Mouse (Mus musculus): ENCODE results near the gene Fpr3. TPM values are rescaled to one million over a fixed set of nuclear protein-coding genes. Genes with fewer than 3 reads are reported as not detected.
A peak's percentile ranks its signal among the peaks of the same experiment; 100 is the strongest.
"Not testable (repeated sequence)": the region's sequence is repeated elsewhere in the genome, so short reads cannot be mapped to it uniquely, and the experiment has no call there.

The Fpr3 gene
- total and polyA plus RNA-seq, 2 experiments from 2014 or later = not detected

DNA sequence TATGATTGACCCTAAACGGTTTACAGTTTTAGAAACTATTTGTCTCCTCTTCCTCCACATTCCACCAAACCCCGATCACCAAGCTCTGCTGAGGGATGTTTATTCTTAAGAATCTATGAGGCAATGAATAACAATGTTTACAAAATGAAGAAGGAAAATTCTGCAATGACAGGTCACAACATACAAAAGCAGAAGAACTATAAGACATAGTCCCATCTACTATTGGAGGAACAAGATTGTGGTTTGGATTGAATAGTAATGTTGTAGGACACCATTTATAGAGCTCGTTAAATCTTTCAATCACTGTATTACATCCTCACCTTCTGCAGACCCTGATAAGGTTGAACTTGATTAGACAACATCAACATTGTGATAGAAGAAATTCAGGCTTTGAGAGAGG, 5.0 kb upstream of the Fpr3 start:
- no peak for DNase-seq
- TF ChIP-seq CTCF (IDR thresholded peaks at IDR 0.05; ENCODE audit: low read depth) = no peak
- 87% methylated on average over 3 of the region's 3 CpGs for WGBS

GRCm38 (mm10) chr17:17883840-17884239, 3.8 kb upstream of the Fpr3 start, which contains the start of gene Fpr1:
Gene Fpr1, minus strand, starts transcription at chr17:17883940.
- Histone ChIP-seq H3K36me3 (ENCODE audit: insufficient read depth) (no peaks in the 10 kb centered on the region), H3K27me3 (ENCODE audit: insufficient read depth, low read length) (no peaks in the 10 kb centered on the region), H3K4me2 (ENCODE audit: low read depth) (no peak within 1 kb of the TSS), H3K27ac (ENCODE audit: low read depth, low read length) (no peak within 1 kb of the TSS), H3K9me3 (ENCODE audit: low read length) (no peaks in the 10 kb centered on the region), H3K9ac (no peak within 1 kb of the TSS), H3K4me3 (ENCODE audit: low read depth, low read length) (no peak within 1 kb of the TSS), H3K4me1 (ENCODE audit: insufficient read depth) (no peaks in the 10 kb centered on the region)
- WGBS = 53% methylated on average over 1 of the region's 1 CpGs
- DNase-seq = no peak
- no peak for ATAC-seq
- TF ChIP-seq CTCF (IDR thresholded peaks at IDR 0.05; ENCODE audit: low read depth) = no peak

More for the DNA sequence above, 5.0 kb upstream of the Fpr3 start:
- H3K4me3 ChIP-seq (ENCODE audit: low read depth, low read length) = no peak overlapping the region
- H3K4me1 ChIP-seq (ENCODE audit: insufficient read depth) = no peaks in the 10 kb centered on the region
- H3K4me2 ChIP-seq (ENCODE audit: low read depth) = no peak overlapping the region
- H3K9ac ChIP-seq = no peak overlapping the region
- H3K36me3 ChIP-seq (ENCODE audit: insufficient read depth) = no peaks in the 10 kb centered on the region
- no peak for ATAC-seq
- H3K27ac ChIP-seq (ENCODE audit: low read depth, low read length) = no peak overlapping the region
- no peaks in the 10 kb centered on the region for H3K9me3 ChIP-seq (ENCODE audit: low read length)
- no peaks in the 10 kb centered on the region for H3K27me3 ChIP-seq (ENCODE audit: insufficient read depth, low read length)

DNA sequence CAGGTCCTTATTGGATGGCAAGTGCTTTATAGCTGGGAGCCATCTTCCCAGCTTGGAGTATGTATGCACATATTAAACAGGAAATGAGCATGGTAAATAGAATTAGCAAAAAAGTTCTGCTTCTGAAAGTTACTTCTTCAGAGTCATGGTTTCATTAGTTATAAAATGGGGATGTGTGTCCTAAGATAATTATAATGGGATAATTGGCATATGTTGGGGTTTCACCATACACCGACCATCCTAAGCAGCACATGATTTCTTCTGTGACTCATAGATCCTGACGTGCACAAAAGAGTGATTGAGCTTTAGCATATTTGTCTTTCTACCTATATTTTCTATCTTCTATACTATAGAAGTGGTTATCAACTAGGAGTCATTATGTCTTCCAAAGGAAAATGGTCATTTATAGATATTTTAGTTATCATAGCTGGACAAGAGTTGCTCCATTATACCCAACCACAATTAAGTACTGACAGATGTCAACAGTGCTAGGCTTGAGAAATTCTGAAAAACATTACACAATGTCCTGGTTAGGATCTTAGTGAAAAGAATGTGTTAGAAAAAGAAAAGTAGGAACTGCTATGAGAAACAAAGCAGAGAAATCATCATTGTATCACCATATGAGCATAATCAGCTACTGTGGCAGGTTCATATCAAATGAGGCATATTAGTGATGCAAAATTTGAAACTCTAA, 2.2 kb downstream of the Fpr3 start:
- no peak for TF ChIP-seq CTCF (IDR thresholded peaks at IDR 0.05; ENCODE audit: low read depth)
- DNase-seq (no peak), ATAC-seq (no peak)
- Histone ChIP-seq H3K4me3 (ENCODE audit: low read depth, low read length) (no peak overlapping the region), H3K4me1 (ENCODE audit: insufficient read depth) (no peaks in the 10 kb centered on the region), H3K9me3 (ENCODE audit: low read length) (no peaks in the 10 kb centered on the region), H3K27ac (ENCODE audit: low read depth, low read length) (no peak overlapping the region), H3K27me3 (ENCODE audit: insufficient read depth, low read length) (no peaks in the 10 kb centered on the region), H3K4me2 (ENCODE audit: low read depth) (no peak overlapping the region), H3K9ac (no peak overlapping the region), H3K36me3 (ENCODE audit: insufficient read depth) (no peaks in the 10 kb centered on the region)
- WGBS = 91% methylated on average over 2 of the region's 2 CpGs

DNA sequence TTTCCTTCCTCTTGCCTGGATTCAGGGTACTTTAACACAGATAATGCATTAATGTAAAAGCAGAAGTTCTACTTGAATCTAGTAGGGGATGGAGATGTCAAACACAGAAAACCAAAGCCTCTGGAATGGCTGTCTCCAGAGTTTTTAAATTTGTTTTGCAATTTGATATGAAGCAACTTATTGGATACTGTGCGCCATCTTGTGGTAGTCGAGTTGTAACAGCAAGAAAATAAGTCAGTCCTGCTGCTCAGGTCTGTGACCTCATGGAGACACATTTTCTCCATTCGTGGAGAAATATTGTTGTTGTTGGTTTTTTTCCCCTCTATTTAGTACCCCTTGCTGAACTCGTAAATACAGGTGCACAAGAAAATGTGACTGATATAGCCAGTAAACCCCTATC, 8.4 kb downstream of the Fpr3 start:
- Histone ChIP-seq H3K27ac (ENCODE audit: low read depth, low read length) (no peak overlapping the region), H3K4me1 (ENCODE audit: insufficient read depth) (no peaks in the 10 kb centered on the region), H3K4me3 (ENCODE audit: low read depth, low read length) (no peak overlapping the region), H3K27me3 (ENCODE audit: insufficient read depth, low read length) (no peaks in the 10 kb centered on the region), H3K9ac (no peak overlapping the region), H3K4me2 (ENCODE audit: low read depth) (no peak overlapping the region), H3K9me3 (ENCODE audit: low read length) (no peaks in the 10 kb centered on the region), H3K36me3 (ENCODE audit: insufficient read depth) (no peaks in the 10 kb centered on the region)
- peak; percentile 23; the same call in 1 of the 2 replicates for ATAC-seq
- DNase-seq = peak; percentile 82
- WGBS = 2% methylated on average over 4 of the region's 4 CpGs
- peak; percentile 77 for TF ChIP-seq CTCF (IDR thresholded peaks at IDR 0.05; ENCODE audit: low read depth)

DNA sequence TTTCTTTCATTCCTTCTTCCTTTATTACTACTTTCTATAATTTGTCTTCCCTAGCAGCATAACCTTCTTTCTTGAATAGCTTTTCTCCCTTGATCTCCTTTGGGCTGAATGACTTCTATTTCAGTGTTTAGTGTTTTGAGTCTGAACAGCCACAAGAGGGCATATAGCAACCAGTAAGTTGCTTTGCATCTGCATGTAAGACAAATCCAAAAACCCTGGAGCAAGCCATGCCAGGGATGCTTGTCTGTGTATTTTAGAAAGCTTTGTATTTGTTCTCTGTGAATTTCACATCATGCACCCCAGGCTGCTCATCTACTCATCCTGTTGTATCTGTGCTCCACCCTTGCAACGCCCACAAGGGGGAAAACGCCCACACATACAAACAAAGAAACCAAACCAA, 11.6 kb downstream of the Fpr3 start:
- TF ChIP-seq CTCF (IDR thresholded peaks at IDR 0.05; ENCODE audit: low read depth) = peak; percentile 70
- Histone ChIP-seq H3K4me3 (ENCODE audit: low read depth, low read length) (no peak overlapping the region), H3K27ac (ENCODE audit: low read depth, low read length) (no peak overlapping the region), H3K4me2 (ENCODE audit: low read depth) (no peak overlapping the region), H3K27me3 (ENCODE audit: insufficient read depth, low read length) (no peaks in the 10 kb centered on the region), H3K9me3 (ENCODE audit: low read length) (no peaks in the 10 kb centered on the region), H3K36me3 (ENCODE audit: insufficient read depth) (no peaks in the 10 kb centered on the region), H3K9ac (no peak overlapping the region), H3K4me1 (ENCODE audit: insufficient read depth) (no peaks in the 10 kb centered on the region)
- ATAC-seq (peak; percentile 82), DNase-seq (peak; percentile 57)
- WGBS = 89% methylated on average over 2 of the region's 2 CpGs

DNA sequence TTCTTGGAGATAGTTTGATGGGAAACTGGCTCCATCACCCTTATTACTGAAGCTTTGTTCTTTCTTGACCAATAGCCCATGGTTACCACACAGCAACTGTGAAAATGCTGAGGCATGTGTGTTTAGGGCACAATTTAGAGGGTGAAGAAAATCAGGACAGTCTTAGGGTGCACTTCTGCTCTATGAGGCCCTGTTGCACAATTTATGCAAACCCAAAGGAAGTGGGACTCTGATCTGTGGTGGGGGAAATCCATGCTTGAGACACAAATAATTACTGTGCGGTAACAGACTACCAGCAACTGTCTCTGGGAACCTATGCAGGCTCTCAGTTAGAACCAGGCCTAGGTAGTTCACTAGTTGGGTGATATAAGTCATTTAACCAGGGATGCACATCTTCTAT, 13.1 kb downstream of the Fpr3 start:
- DNase-seq (no peak), ATAC-seq (no peak)
- Histone ChIP-seq H3K27me3 (ENCODE audit: insufficient read depth, low read length) (no peaks in the 10 kb centered on the region), H3K4me3 (ENCODE audit: low read depth, low read length) (no peak overlapping the region), H3K9me3 (ENCODE audit: low read length) (no peaks in the 10 kb centered on the region), H3K4me2 (ENCODE audit: low read depth) (no peak overlapping the region), H3K27ac (ENCODE audit: low read depth, low read length) (no peak overlapping the region), H3K9ac (no peak overlapping the region), H3K36me3 (ENCODE audit: insufficient read depth) (no peaks in the 10 kb centered on the region), H3K4me1 (ENCODE audit: insufficient read depth) (no peaks in the 10 kb centered on the region)
- TF ChIP-seq CTCF (IDR thresholded peaks at IDR 0.05; ENCODE audit: low read depth) = no peak
- WGBS = 97% methylated on average over 1 of the region's 1 CpGs

DNA sequence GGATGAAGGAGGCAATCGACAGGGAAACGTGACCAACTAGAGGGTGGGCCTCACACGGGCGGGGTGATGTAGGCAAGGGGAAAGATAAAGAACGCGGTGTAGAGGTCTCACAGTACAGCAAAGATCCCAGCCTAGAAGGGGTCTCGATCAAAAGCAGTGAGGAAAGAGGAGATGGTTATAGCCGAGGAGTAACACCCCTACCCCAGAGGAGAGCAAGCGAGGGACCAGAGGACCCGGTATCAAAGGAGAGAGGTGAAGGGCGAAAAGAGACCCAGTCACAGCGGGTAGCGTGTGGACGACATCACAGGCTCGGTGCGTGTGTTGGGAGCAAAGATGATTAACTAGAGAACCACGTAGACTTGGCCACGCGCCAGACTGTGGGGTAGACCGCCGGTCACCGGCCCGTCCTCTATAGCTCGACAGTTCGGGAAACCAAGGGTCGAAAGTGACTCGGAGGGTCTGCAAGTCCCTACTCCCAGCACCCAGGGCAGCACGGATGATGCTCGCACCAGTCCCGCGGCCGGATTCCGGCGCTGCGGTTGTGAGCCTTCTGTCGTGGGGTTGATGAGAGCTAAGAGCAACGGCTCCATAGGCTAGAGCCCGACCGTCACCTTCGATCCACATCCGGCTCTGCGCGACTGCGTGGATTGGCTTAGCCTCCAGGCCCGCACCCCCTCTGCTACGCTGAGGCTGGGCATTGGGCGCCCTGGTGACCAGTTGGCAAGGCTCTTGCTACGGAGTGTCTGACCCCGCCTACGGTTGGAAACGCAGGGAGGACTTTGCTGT, 22.2 kb downstream of the Fpr3 start:
- Histone ChIP-seq H3K27me3 (ENCODE audit: insufficient read depth, low read length) (no peaks in the 10 kb centered on the region), H3K4me1 (ENCODE audit: insufficient read depth) (no peaks in the 10 kb centered on the region), H3K4me3 (ENCODE audit: low read depth, low read length) (peak overlapping the region; percentile 48), H3K4me2 (ENCODE audit: low read depth) (peak overlapping the region; percentile 69), H3K27ac (ENCODE audit: low read depth, low read length) (peak overlapping the region; percentile 42; the same call in 1 of the 2 replicates), H3K9me3 (ENCODE audit: low read length) (no peaks in the 10 kb centered on the region), H3K9ac (peak overlapping the region; percentile 67), H3K36me3 (ENCODE audit: insufficient read depth) (no peaks in the 10 kb centered on the region)
- ATAC-seq = peak; percentile 100
- DNase-seq = peak; percentile 92
- 20% methylated on average over 51 of the region's 51 CpGs for WGBS
- TF ChIP-seq CTCF (IDR thresholded peaks at IDR 0.05; ENCODE audit: low read depth) = no peak

DNA sequence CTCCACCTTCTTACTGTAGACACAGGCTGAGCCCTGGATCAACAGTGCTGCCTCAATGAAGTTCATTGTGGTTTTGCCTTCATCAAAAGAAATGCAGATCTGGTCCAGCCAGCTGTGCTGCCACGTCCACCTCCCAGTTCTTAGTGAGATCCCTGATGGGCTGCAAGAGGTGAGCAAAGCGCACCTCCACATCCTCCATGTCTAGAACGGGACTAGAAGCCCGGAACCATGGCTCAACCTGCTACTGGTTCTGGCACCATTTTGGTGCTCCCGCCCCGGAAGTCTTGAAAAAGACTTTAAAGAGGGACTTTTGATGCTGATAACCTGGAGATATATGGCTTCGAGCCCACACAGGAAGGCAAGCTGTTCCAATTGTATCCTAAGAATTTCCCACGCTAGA, 25.0 kb downstream of the Fpr3 start:
- H3K27me3 ChIP-seq (ENCODE audit: insufficient read depth, low read length); H3K4me2 ChIP-seq (ENCODE audit: low read depth); H3K9ac ChIP-seq; H3K9me3 ChIP-seq (ENCODE audit: low read length); H3K36me3 ChIP-seq (ENCODE audit: insufficient read depth); ATAC-seq; H3K27ac ChIP-seq (ENCODE audit: low read depth, low read length); H3K4me1 ChIP-seq (ENCODE audit: insufficient read depth); DNase-seq; H3K4me3 ChIP-seq (ENCODE audit: low read depth, low read length): not testable (repeated sequence)
- 88% methylated on average over 8 of the region's 8 CpGs for WGBS
